Mouse (Mus musculus) thymus, adult 2 months (tissue): Measurements from ENCODE around the gene Nupr1l.

Source experiments
- CTCF ChIP-seq: fragments of 200-500 bp; IDR thresholded peaks from 2 replicates; pipeline ENCODE4 v1.5.1; 2012; ENCODE audit warnings: mild to moderate bottlenecking, control low read depth, low read length, moderate library complexity, borderline replicate concordance; ENCODE audit not compliant: control insufficient read depth, poor library complexity, insufficient read depth; ENCODE audit errors: extremely low read depth
- POLR2A ChIP-seq: fragments of 200-500 bp; IDR thresholded peaks from 2 replicates; pipeline ENCODE4 v1.6.1; 2012; ENCODE audit warnings: mild to moderate bottlenecking, low read length, control low read depth, moderate library complexity; ENCODE audit not compliant: control insufficient read depth, poor library complexity, insufficient read depth; ENCODE audit errors: extremely low read depth

GRCm38 (mm10) chr5:129955792-129956191 is 47.5 kb downstream of the Nupr1l start:
- TF ChIP-seq POLR2A (no peak), CTCF (no peak)
